ENCODE assay signal across 24 mouse cellular contexts in genomic region chr2:165969961-165970360, GRCm38 (mm10). TPM values are rescaled to one million over a fixed set of nuclear protein-coding genes. Genes with fewer than 3 reads are reported as not detected.
DNase-seq lines count a peak whose midpoint lies in the region; ATAC-seq and TF ChIP-seq lines count a peak whose summit lies in the region.
"Had no signal": no experiment of that assay in that cellular context is flagged by ENCODE, and none has a peak within 500 bp of the region (broad histone marks: within the 10 kb centered on the region; RNA-seq: fewer than 3 reads in every experiment).

No protein-coding gene starts in this region.

- H3K27ac ChIP-seq in forebrain, embryonic 10.5 days: 0 out of 2 replicates have a peak overlapping the region, but pooled peaks have one; percentile 79
- no peak overlapping the region for H3K27ac ChIP-seq in forebrain, embryonic 12.5 days
- no peak overlapping the region for H3K27ac ChIP-seq in midbrain, embryonic 11.5 days (ENCODE audit: low read depth, low read length)
- H3K27ac ChIP-seq in midbrain, postnatal 0 days (ENCODE audit: low read depth, low read length): no peak overlapping the region
- peak overlapping the region; percentile 96 for H3K27ac ChIP-seq in macrophage
- H3K27ac ChIP-seq: embryonic facial prominence, embryonic 15.5 days; hindbrain, embryonic 14.5 days; kidney, postnatal 0 days had no signal

- no peak for DNase-seq in forebrain, embryonic 10.5 days (ENCODE audit: extremely low spot score, low spot score)
- DNase-seq in midbrain, embryonic 11.5 days (ENCODE audit: low spot score, missing footprints): peak; percentile 28
- DNase-seq in midbrain, postnatal 0 days (ENCODE audit: low spot score): no peak
- DNase-seq in cerebellum, adult 9-10 months: no peak
- no peak for DNase-seq in kidney, adult 8-10 months
- DNase-seq: adrenal gland, adult 8-10 months; cerebellum, adult 8-10 months; gastrocnemius, postnatal 25 days; heart, adult 18-20 months; kidney, adult 18-20 months; layer of hippocampus, adult 9-11 months; lung, postnatal 4 days; thymus, postnatal 25 days had no signal

- H3K4me1 ChIP-seq in forebrain, embryonic 10.5 days: peaks cover 36% of the 10 kb centered on the region
- peaks cover 20% of the 10 kb centered on the region for H3K4me1 ChIP-seq in forebrain, embryonic 12.5 days
- 0 out of 2 replicates have a peak, but pooled peaks cover 3% of the 10 kb centered on the region for H3K4me1 ChIP-seq in midbrain, embryonic 11.5 days (ENCODE audit: control insufficient read depth, insufficient read depth, low read length)
- H3K4me1 ChIP-seq in midbrain, postnatal 0 days (ENCODE audit: insufficient read depth, low read length): no peaks in the 10 kb centered on the region

- 90% methylated on average over 13 of the region's 13 CpGs for WGBS in forebrain, embryonic 10.5 days
- WGBS in forebrain, embryonic 12.5 days: 88% methylated on average over 13 of the region's 13 CpGs
- 87% methylated on average over 13 of the region's 13 CpGs for WGBS in midbrain, embryonic 11.5 days
- WGBS in midbrain, postnatal 0 days: 88% methylated on average over 13 of the region's 13 CpGs
- WGBS in macrophage (ENCODE audit: missing documents): 91% methylated on average over 13 of the region's 13 CpGs

- H3K36me3 ChIP-seq in forebrain, embryonic 10.5 days (replicated peaks): no peaks in the 10 kb centered on the region
- H3K36me3 ChIP-seq in forebrain, embryonic 12.5 days (replicated peaks): no peaks in the 10 kb centered on the region
- H3K36me3 ChIP-seq in midbrain, embryonic 11.5 days (ENCODE audit: control insufficient read depth, insufficient read depth, low read length): no peaks in the 10 kb centered on the region
- no peaks in the 10 kb centered on the region for H3K36me3 ChIP-seq in midbrain, postnatal 0 days (ENCODE audit: insufficient read depth, low read length)
- no peaks in the 10 kb centered on the region for H3K36me3 ChIP-seq in macrophage (ENCODE audit: inconsistent target)
- H3K36me3 ChIP-seq: embryonic facial prominence, embryonic 15.5 days; G1E; liver, embryonic 15.5 days had no signal

- H3K79me2 ChIP-seq in macrophage (ENCODE audit: inconsistent target): no peaks in the 10 kb centered on the region

- H3K4me2 ChIP-seq in forebrain, embryonic 12.5 days: no peak overlapping the region
- H3K4me2 ChIP-seq in midbrain, embryonic 11.5 days: no peak overlapping the region
- H3K4me2 ChIP-seq in midbrain, postnatal 0 days (ENCODE audit: low read depth, low read length, poor library complexity, severe bottlenecking): no peak overlapping the region
- H3K4me2 ChIP-seq: embryonic facial prominence, embryonic 15.5 days; hindbrain, embryonic 14.5 days had no signal

- no peak for TF ChIP-seq CTCF in midbrain, postnatal 0 days (IDR thresholded peaks at IDR 0.05)

- H3K9me3 ChIP-seq in forebrain, embryonic 10.5 days: peaks cover 5% of the 10 kb centered on the region; the same call in 1 of the 2 replicates
- H3K9me3 ChIP-seq in forebrain, embryonic 12.5 days: no peaks in the 10 kb centered on the region
- H3K9me3 ChIP-seq in midbrain, embryonic 11.5 days (ENCODE audit: control insufficient read depth, low read length): no peaks in the 10 kb centered on the region
- H3K9me3 ChIP-seq in midbrain, postnatal 0 days (ENCODE audit: low read length): no peaks in the 10 kb centered on the region
- H3K9me3 ChIP-seq: embryonic facial prominence, embryonic 15.5 days; G1E; liver, embryonic 15.5 days had no signal

- no peak overlapping the region for H3K4me3 ChIP-seq in forebrain, embryonic 10.5 days
- no peak overlapping the region for H3K4me3 ChIP-seq in forebrain, embryonic 12.5 days (replicated peaks)
- H3K4me3 ChIP-seq in midbrain, embryonic 11.5 days (ENCODE audit: low read depth, low read length): no peak overlapping the region
- H3K4me3 ChIP-seq in midbrain, postnatal 0 days (ENCODE audit: low read depth, low read length): no peak overlapping the region
- H3K4me3 ChIP-seq in macrophage (ENCODE audit: inconsistent target): no peak overlapping the region
- H3K4me3 ChIP-seq: embryonic facial prominence, embryonic 15.5 days had no signal

- H3K9ac ChIP-seq in forebrain, embryonic 12.5 days: no peak overlapping the region
- no peak overlapping the region for H3K9ac ChIP-seq in midbrain, embryonic 11.5 days (ENCODE audit: low read length)
- H3K9ac ChIP-seq in midbrain, postnatal 0 days (replicated peaks; ENCODE audit: low read length, poor library complexity, severe bottlenecking): no peak overlapping the region
- H3K9ac ChIP-seq: embryonic facial prominence, embryonic 15.5 days; hindbrain, embryonic 14.5 days; liver, embryonic 15.5 days had no signal

- H3K27me3 ChIP-seq in forebrain, embryonic 10.5 days (ENCODE audit: poor library complexity, severe bottlenecking): no peaks in the 10 kb centered on the region
- no peaks in the 10 kb centered on the region for H3K27me3 ChIP-seq in forebrain, embryonic 12.5 days
- no peaks in the 10 kb centered on the region for H3K27me3 ChIP-seq in midbrain, embryonic 11.5 days (ENCODE audit: control insufficient read depth, insufficient read depth, low read length)
- H3K27me3 ChIP-seq in midbrain, postnatal 0 days (ENCODE audit: insufficient read depth, low read length): no peaks in the 10 kb centered on the region
- H3K27me3 ChIP-seq: embryonic facial prominence, embryonic 15.5 days; liver, embryonic 15.5 days; Patski had no signal

- no peak for ATAC-seq in forebrain, embryonic 12.5 days (ENCODE audit: low FRiP score)
- no peak for ATAC-seq in midbrain, embryonic 11.5 days (ENCODE audit: low FRiP score)
- no peak for ATAC-seq in midbrain, postnatal 0 days (ENCODE audit: low FRiP score)
- ATAC-seq: activated CD4-positive, CD25-positive, alpha-beta regulatory T cell, adult 4 months; forebrain, embryonic 16.5 days; inflammation-experienced regulatory T-cells, adult 6 months; Patski had no signal

RNA-seq across cellular contexts. Expression of gene Ncoa3, which starts 22.5 kb away (rescaled TPM):
- polyA plus RNA-seq in forebrain, embryonic 10.5 days (2016; fragmentation: Nextera tagmentation; extraction: Ambion mirVana): 14.3 and 15.7 TPM in 2 replicates
- 12.9 and 13.2 TPM in 2 replicates for polyA plus RNA-seq in forebrain, embryonic 12.5 days (2016; fragmentation: Nextera tagmentation; extraction: Ambion mirVana)
- polyA plus RNA-seq in midbrain, embryonic 11.5 days (2014; fragmentation: Nextera tagmentation; extraction: Ambion mirVana): 16.1 and 17.4 TPM in 2 replicates
- total RNA-seq in midbrain, postnatal 0 days (2014; rRNA removed): 40.8 and 40.9 TPM in 2 replicates
- 12.6 and 14.9 TPM in 2 replicates for polyA plus RNA-seq in midbrain, postnatal 0 days (2015; fragmentation: Nextera tagmentation; extraction: Ambion mirVana)
- total RNA-seq in macrophage (2018; cell fraction: chromatin; rRNA removed): 100 to 1,000 TPM in 23 of 26 experiments, 10 to 100 TPM in 3; 62.1 to 293 (median 204) TPM
- total RNA-seq in macrophage (2018; cell fraction: cytosol; rRNA removed): 100 to 1,000 TPM in 3 of 26 experiments, 10 to 100 TPM in 23; 52.7 to 107 (median 91.0) TPM
- total RNA-seq in macrophage (2018; cell fraction: nucleus; rRNA removed): 100 to 1,000 TPM in 21 of 26 experiments, 10 to 100 TPM in 5; 76.5 to 218 (median 154) TPM
- polyA plus RNA-seq in macrophage (2018): 48.3 to 71.1 TPM (median 65.0 TPM) in 3 replicates

Comparison
In these comparisons a context has a peak if more than half of its experiments do, and no peak if none do; other contexts are left out.
1. H3K27ac ChIP-seq: peak in forebrain, embryonic 10.5 days (single experiment) and macrophage (single experiment); none in forebrain, embryonic 12.5 days (single experiment), midbrain, embryonic 11.5 days (single experiment) and midbrain, postnatal 0 days (single experiment).